Mouse (Mus musculus) embryonic facial prominence, embryonic 12.5 days (tissue): ENCODE data around the gene Atp6v1f. TPM values are rescaled to one million over a fixed set of nuclear protein-coding genes. Genes with fewer than 3 reads are reported as not detected.

Source experiments
- polyA plus RNA-seq: library from polyadenylated mRNA; unstranded; fragments of >200 nt; fragmentation: Nextera tagmentation; extraction: Ambion mirVana; gene quantifications from 2 replicates; pipeline ENCODE4 v1.2.1, GENCODE M21; 2016

Atp6v1f gene
- polyA plus RNA-seq, 1 experiment from 2014 or later, result 196 TPM

Other genes starting within 250 kb of the Atp6v1f start
- 36.6 and 40.4 TPM in 2 replicates for gene Hilpda, start 195.2 kb upstream of the Atp6v1f start, polyA plus RNA-seq
- 0.27 and 0.39 TPM in 2 replicates for gene Fam71f2, start 188.1 kb upstream of the Atp6v1f start, polyA plus RNA-seq
- gene Fam71f1, start 148.6 kb upstream of the Atp6v1f start, polyA plus RNA-seq, result 0.17 and 0.31 TPM in 2 replicates
- 314 and 332 TPM in 2 replicates for gene Calu, start 119.6 kb upstream of the Atp6v1f start, polyA plus RNA-seq
- gene Opn1sw, start 79.2 kb upstream of the Atp6v1f start, polyA plus RNA-seq, result 0.61 and 0.90 TPM in 2 replicates
- 26.6 and 26.9 TPM in 2 replicates for gene Ccdc136, start 71.4 kb upstream of the Atp6v1f start, polyA plus RNA-seq
- 14.0 and 15.6 TPM in 2 replicates for gene Flnc, start 34.5 kb upstream of the Atp6v1f start, polyA plus RNA-seq
- gene Atp6v1fnb, start 3.7 kb downstream of the Atp6v1f start, polyA plus RNA-seq, result 0.36 and 0.41 TPM in 2 replicates
- gene Kcp, start 40.2 kb downstream of the Atp6v1f start, polyA plus RNA-seq, result 40.6 and 41.3 TPM in 2 replicates
- gene Irf5, start 58.9 kb downstream of the Atp6v1f start, polyA plus RNA-seq, result 2.7 and 3.1 TPM in 2 replicates
- 98.7 and 102 TPM in 2 replicates for gene Tnpo3, start 142.2 kb downstream of the Atp6v1f start, polyA plus RNA-seq
- 4.7 and 5.6 TPM in 2 replicates for gene Tspan33, start 226.5 kb downstream of the Atp6v1f start, polyA plus RNA-seq